Mouse (Mus musculus): ENCODE results near the gene Kiss1r. TPM values are rescaled to one million over a fixed set of nuclear protein-coding genes. Genes with fewer than 3 reads are reported as not detected.
A peak's percentile ranks its signal among the peaks of the same experiment; 100 is the strongest.
"Not testable (repeated sequence)": the region's sequence is repeated elsewhere in the genome, so short reads cannot be mapped to it uniquely, and the experiment has no call there.

The Kiss1r gene
- 1 to 10 TPM; 5.7 to 7.6 TPM for total RNA-seq (2021)
- long read RNA-seq, experiment 1, partial matches to known transcripts = 0 of 1 reads
- long read RNA-seq, experiment 1, other reads (novel, unspliced or antisense) = 0 of 1 reads
- long read RNA-seq, experiment 2, transcript Kiss1r-201 (5 exons, 3,163 nt) = major isoform, 5 of 11 reads
- long read RNA-seq, experiment 2, partial matches to known transcripts = 1 of 11 reads
- long read RNA-seq, experiment 2, other reads (novel, unspliced or antisense) = 5 of 11 reads

- intact Hi-C loops (cut with DNase I) = no loop called here
- DNase-seq (ENCODE audit: low spot score in 2 of 2) = peak; percentile 64 to 84
These were observed at the start of gene Kiss1r for GRCm38 (mm10) chr10:79916808-79917531. TSS of gene Kiss1r (plus strand) at chr10:79916971.

GRCm38 (mm10) chr10:79871845-79872244 is 44.9 kb upstream of the Kiss1r start:
- intact Hi-C loops (cut with DNase I) = no loop called here

GRCm38 (mm10) chr10:79872862-79873261 is 43.9 kb upstream of the Kiss1r start:
- intact Hi-C loops (cut with DNase I) = no loop called here
- DNase-seq (ENCODE audit: low spot score in 2 of 2) = no peak

More at GRCm38 (mm10) chr10:79871845-79872244, 44.9 kb upstream of the Kiss1r start:
- DNase-seq (ENCODE audit: low spot score in 2 of 2) = peak in 1 of 2 experiments; percentile 54

DNA sequence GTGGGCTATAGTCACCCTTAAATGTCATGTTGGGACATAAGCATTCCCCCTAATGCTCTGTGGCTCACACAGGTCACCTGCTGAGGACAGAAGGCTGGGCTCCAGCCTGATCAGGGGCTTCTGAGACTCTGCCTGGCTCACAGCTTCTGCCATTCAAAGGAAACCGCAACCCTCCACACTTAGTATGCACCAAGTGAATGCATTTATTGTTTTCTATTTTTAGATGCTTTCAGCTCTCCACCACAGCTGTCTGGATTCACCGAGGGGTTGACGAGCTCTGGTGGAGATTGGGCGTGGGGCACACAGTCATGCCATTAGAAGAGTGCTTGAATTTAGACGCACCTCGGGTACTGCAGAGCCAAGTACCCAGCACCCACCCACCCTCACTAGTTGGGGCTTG is 43.5 kb upstream of the Kiss1r start:
- DNase-seq (ENCODE audit: low spot score in 2 of 2) = no peak
- intact Hi-C loops (cut with DNase I) = no loop called here

GRCm38 (mm10) chr10:79873715-79874289 is 43.0 kb upstream of the Kiss1r start:
- DNase-seq (ENCODE audit: low spot score in 2 of 2) = no peak
- intact Hi-C loops (cut with DNase I) = no loop called here

- DNase-seq (ENCODE audit: low spot score in 2 of 2) = peak; percentile 49 to 56
These were observed 42.4 kb upstream of the Kiss1r start, which contains the start of the genes Prtn3 and Plppr3 for GRCm38 (mm10) chr10:79874290-79874862. TSS of gene Prtn3 (plus strand) at chr10:79874476. TSS of gene Plppr3 (minus strand) at chr10:79874634.

DNA sequence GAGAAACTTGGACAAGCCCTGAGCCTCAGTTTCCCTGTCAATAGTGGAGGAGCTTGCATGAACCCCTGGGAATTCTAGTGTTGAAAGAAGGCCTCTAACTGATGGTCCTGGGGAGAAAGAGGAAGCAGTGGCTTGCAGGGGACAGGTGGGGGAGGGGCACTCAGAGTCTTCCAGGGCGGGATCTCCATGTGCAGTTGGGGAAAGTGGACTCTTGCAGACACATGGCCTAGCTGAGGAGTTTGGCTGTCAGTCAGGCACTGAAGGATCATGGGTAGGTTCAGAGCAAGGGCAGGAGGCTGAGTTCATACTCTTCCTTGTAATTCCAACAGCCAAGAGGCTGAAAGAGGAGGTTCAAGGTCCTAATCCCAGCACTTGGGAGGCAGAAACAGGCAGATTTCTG is 39.6 kb upstream of the Kiss1r start:
- intact Hi-C loops (cut with DNase I) = no loop called here
- no peak for DNase-seq (ENCODE audit: low spot score in 2 of 2)

More at GRCm38 (mm10) chr10:79874290-79874862, 42.4 kb upstream of the Kiss1r start, which contains the start of the genes Prtn3 and Plppr3:
- intact Hi-C loops (cut with DNase I) = no loop called here

DNA sequence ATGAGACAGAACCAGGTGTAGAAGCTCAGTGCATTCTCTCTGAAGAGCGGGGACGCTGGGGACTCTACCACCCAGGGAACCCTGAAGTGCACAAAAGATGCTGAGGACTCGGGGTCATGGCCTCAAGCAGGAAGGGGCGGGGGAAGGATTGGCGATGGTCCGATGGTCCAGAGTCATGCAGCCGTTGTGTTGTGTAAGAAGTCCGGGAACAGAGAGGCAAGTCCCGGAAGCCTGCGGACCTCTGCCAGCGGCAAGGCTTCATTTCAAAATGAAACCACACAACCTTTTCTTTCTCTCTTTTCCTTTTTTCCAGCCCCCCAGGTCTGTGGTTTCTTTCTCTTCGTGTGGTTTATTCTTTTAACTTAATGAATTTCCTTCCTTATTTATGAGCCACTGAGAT is 39.0 kb upstream of the Kiss1r start:
- no peak for DNase-seq (ENCODE audit: low spot score in 2 of 2)
- intact Hi-C loops (cut with DNase I) = no loop called here

GRCm38 (mm10) chr10:79879527-79879926 is 37.2 kb upstream of the Kiss1r start:
- intact Hi-C loops (cut with DNase I) = no loop called here
- no peak for DNase-seq (ENCODE audit: low spot score in 2 of 2)

- intact Hi-C loops (cut with DNase I) = loop anchor here (5.0 kb wide), 1 partner anchor 48 kb away; no protein-coding TSS in a partner anchor
- no peak for DNase-seq (ENCODE audit: low spot score in 2 of 2)
These were observed 36.0 kb upstream of the Kiss1r start for GRCm38 (mm10) chr10:79880721-79881120.

DNA sequence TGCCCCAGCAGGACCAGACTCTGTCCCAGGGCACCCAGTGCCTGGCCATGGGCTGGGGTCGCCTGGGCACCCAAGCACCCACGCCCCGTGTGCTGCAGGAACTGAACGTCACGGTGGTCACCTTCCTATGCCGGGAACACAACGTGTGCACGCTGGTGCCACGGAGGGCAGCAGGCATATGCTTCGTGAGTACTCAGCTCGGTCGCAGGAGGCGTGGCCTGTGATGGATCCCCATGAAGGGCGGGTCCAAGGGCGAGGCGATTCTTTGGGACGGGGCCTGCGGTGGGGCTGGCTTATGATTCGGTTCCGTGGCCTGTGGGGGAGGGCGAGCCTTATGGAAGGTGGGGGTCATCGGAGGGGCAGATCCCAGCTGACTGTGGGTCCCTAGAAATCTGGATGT is 34.8 kb upstream of the Kiss1r start:
- intact Hi-C loops (cut with DNase I) = loop anchor here (2.0 to 5.0 kb wide), 3 partner anchors 43 to 77 kb away; no protein-coding TSS in a partner anchor
- DNase-seq (ENCODE audit: low spot score in 2 of 2) = no peak

DNA sequence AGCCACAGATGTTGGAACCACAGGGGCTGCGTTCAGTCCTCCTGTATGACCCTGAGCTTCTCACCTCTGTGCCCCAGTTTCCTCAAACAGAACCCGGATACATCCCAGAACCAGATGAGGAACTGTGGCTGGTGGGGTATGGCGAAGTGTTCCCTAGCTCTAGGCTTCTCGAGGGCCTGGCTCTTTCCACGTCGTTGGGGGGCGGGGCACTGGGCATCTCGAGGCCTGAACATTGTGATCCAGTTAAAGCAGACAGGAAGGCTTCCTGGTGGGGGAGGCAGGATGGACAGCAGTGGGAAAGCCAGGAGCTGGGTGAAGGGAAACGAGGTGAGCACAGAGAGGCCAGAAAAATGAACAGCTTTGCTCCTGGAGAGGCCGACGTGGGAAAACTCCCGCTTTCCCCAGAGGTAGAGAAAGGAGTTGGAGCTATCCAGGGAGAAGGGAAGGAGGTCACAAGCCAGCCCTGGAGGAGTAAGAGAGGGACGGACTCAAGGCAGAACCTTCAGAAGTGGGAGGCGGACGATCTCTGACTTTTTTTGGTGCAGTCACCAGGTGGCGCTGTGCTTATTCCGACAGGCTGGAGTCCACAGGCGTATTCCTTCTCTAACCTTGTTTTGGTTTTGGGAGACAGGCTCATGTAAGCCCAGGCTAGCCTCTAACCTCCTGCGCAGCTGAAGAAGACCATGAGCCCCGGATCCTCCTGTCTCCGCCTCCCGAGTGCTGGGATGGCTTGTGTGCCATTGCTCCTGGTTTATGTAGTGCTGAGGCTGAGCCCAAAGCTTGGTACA is 33.3 kb upstream of the Kiss1r start:
- intact Hi-C loops (cut with DNase I) = loop anchor here (2.0 to 5.0 kb wide), 3 partner anchors 41 to 75 kb away; no protein-coding TSS in a partner anchor
- DNase-seq (ENCODE audit: low spot score in 2 of 2) = peak; percentile 84 to 86

DNA sequence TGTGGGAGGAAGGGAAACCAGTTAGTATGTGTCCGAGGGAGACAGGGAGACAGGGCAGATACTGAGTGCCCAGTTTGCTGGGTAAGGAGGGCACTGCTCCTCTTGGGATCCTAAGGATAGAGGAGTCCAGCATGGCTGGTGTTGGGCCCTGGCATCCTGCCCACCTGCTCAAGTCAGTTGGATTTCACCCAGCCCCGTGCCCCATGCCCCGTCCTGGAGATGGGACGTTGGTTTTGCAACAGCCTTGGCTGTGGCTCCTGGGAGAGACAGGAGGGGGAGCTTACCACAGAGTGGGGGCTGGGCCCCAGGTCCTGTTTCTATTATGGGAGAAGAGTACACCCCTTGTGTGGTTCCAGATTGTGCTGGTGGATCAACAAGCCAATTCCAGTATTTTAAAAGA is 32.3 kb upstream of the Kiss1r start:
- intact Hi-C loops (cut with DNase I) = loop anchor here (5.0 kb wide), 1 partner anchor 52 kb away; no protein-coding TSS in a partner anchor
- DNase-seq (ENCODE audit: low spot score in 2 of 2) = no peak

- not testable (repeated sequence) for DNase-seq (ENCODE audit: low spot score in 2 of 2)
- intact Hi-C loops (cut with DNase I) = loop anchor here (5.0 kb wide), 1 partner anchor 53 kb away; no protein-coding TSS in a partner anchor
These were observed 31.8 kb upstream of the Kiss1r start for GRCm38 (mm10) chr10:79884938-79885337.

GRCm38 (mm10) chr10:79886054-79886453 is 30.7 kb upstream of the Kiss1r start, which contains the start of gene Elane:
TSS of gene Elane (plus strand) at chr10:79886247.
- intact Hi-C loops (cut with DNase I) = no loop called here
- no peak for DNase-seq (ENCODE audit: low spot score in 2 of 2)

- intact Hi-C loops (cut with DNase I) = no loop called here
- no peak for DNase-seq (ENCODE audit: low spot score in 2 of 2)
These were observed 30.2 kb upstream of the Kiss1r start for GRCm38 (mm10) chr10:79886611-79887010.

DNA sequence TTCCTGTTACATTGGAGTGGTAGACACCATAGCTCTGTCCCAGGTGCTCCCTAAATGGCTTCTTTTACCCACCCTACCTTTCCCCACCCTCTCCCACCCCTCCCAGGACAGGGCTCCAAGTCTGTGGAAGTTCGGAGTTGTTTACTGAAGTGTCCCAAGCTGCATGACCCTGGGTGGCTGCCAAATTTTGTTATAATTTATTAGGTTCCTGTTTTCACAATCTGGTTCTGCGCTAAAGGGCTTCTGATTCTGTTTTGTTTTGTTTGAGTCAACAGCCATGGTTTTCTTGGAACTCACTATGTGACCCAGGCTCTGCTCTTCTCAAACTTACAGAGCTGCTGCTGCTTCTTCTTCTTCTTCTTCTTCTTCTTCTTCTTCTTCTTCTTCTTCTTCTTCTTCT is 27.4 kb upstream of the Kiss1r start:
- no peak for DNase-seq (ENCODE audit: low spot score in 2 of 2)
- intact Hi-C loops (cut with DNase I) = no loop called here

DNA sequence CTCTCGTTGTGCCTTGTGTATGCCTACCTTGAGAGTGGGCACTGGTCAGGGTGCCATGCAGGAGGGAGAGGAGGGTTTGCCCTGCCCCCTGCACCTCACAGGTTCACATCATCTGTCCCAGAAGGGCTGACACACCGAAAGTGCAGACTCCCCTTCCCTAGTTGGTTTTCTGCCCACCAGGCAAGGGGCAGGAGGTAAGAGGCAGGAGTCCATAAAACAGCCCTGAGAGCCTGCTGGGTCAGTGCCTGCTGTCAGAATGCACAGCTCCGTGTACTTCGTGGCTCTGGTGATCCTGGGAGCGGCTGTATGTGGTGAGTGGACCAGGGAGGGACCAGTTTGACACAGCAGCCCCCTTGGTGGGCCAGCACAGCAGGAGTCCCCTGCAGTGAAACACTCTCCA is 26.1 kb upstream of the Kiss1r start, which contains the start of gene Cfd:
Cfd (plus strand) TSS at position 184 of the 400 bp plus-strand sequence.
- intact Hi-C loops (cut with DNase I) = no loop called here
- DNase-seq (ENCODE audit: low spot score in 2 of 2) = no peak

Data from left cerebral cortex, postnatal 14 days (tissue).